Mouse (Mus musculus) hindlimb bud, embryonic 11.5 days (tissue): Measurements from ENCODE around the gene Bok.
A peak's percentile ranks its signal among the peaks of the same experiment; 100 is the strongest.
"Not testable (repeated sequence)": the region's sequence is repeated elsewhere in the genome, so short reads cannot be mapped to it uniquely, and the experiment has no call there.

Source experiments
- DNase-seq: peaks from one replicate; pipeline ENCODE4 v3.0.0-alpha.2; 2012; ENCODE audit warnings: low read depth, low spot score; ENCODE audit errors: extremely low spot score

Gene Bok

GRCm38 (mm10) chr1:93685401-93686244 lies at the start of gene Bok:
Bok (plus strand) TSS chr1:93685660.
- no peak for DNase-seq

- DNase-seq: no peak
These were observed 49.1 kb upstream of the Bok start for GRCm38 (mm10) chr1:93636211-93636897.

GRCm38 (mm10) chr1:93641978-93642377 lies 43.5 kb upstream of the Bok start:
- no peak for DNase-seq

- no peak for DNase-seq
These were observed 42.8 kb upstream of the Bok start for GRCm38 (mm10) chr1:93642692-93643091.

- no peak for DNase-seq
These were observed 35.8 kb upstream of the Bok start for GRCm38 (mm10) chr1:93649604-93650172.

GRCm38 (mm10) chr1:93654275-93654674 lies 31.2 kb upstream of the Bok start:
- no peak for DNase-seq

- no peak for DNase-seq
These were observed 30.7 kb upstream of the Bok start for GRCm38 (mm10) chr1:93654798-93655197.

- DNase-seq: no peak
These were observed 29.0 kb upstream of the Bok start for GRCm38 (mm10) chr1:93656325-93657024.

- no peak for DNase-seq
These were observed 28.5 kb upstream of the Bok start for GRCm38 (mm10) chr1:93657025-93657360.

GRCm38 (mm10) chr1:93658559-93658958 lies 26.9 kb upstream of the Bok start, which contains the start of gene Stk25:
Stk25 (minus strand) TSS chr1:93658659.
- not testable (repeated sequence) for DNase-seq

- DNase-seq: no peak
These were observed 17.6 kb upstream of the Bok start for GRCm38 (mm10) chr1:93667760-93668400.

- DNase-seq: peak; percentile 44
These were observed 16.5 kb upstream of the Bok start for GRCm38 (mm10) chr1:93668791-93669548.

- DNase-seq: no peak
These were observed 15.5 kb upstream of the Bok start for GRCm38 (mm10) chr1:93669941-93670340.

- no peak for DNase-seq
These were observed 12.8 kb upstream of the Bok start for GRCm38 (mm10) chr1:93672682-93673081.

GRCm38 (mm10) chr1:93678386-93678785 lies 7.1 kb upstream of the Bok start:
- no peak for DNase-seq

- no peak for DNase-seq
These were observed 5.4 kb upstream of the Bok start for GRCm38 (mm10) chr1:93679889-93680568.

- no peak for DNase-seq
These were observed 943 bp downstream of the Bok start for GRCm38 (mm10) chr1:93686245-93686960.

GRCm38 (mm10) chr1:93686961-93687320 lies 1.5 kb downstream of the Bok start:
- DNase-seq: no peak

- no peak for DNase-seq
These were observed 2.7 kb downstream of the Bok start for GRCm38 (mm10) chr1:93688154-93688553.
